Mouse (Mus musculus): ENCODE measurements around the gene Ulbp1.
"Not testable (repeated sequence)": the region's sequence is repeated elsewhere in the genome, so short reads cannot be mapped to it uniquely, and the experiment has no call there.

DNA sequence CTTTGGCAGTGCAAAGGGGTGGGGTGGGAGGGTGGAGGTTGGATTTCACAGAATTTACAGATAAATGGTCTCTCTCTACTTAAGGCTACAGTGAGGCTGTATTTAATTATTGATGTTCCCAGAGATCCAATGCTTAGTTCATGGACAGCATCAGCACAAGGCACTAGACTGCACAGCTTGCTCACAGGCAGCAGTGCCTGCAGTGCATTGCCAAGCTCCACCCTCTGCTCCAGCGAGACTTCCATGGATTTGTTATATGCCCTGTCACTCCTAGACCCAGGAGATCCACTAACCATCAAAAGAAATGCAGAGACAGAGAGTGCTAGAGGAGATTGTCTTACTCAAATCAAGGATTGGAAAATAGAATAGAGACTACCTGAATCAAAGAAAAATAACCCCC is 24.7 kb upstream of the Ulbp1 start:
- TF ChIP-seq CTCF (IDR thresholded peaks at IDR 0.05; ENCODE audit: borderline replicate concordance, insufficient read depth, low read depth, low read length); POLR2A (IDR thresholded peaks at IDR 0.05; ENCODE audit: borderline replicate concordance, insufficient read depth, low read length): not testable (repeated sequence)

Data from cerebellum, adult 2 months (tissue).